Mouse (Mus musculus): ENCODE measurements at regions not wholly inside any gene's neighbourhood (a gene's known extent, or its start where the extent isn't known, plus 50 kb on each side); places are given as distances from the start of the nearest gene placed in this dataset.

DNA sequence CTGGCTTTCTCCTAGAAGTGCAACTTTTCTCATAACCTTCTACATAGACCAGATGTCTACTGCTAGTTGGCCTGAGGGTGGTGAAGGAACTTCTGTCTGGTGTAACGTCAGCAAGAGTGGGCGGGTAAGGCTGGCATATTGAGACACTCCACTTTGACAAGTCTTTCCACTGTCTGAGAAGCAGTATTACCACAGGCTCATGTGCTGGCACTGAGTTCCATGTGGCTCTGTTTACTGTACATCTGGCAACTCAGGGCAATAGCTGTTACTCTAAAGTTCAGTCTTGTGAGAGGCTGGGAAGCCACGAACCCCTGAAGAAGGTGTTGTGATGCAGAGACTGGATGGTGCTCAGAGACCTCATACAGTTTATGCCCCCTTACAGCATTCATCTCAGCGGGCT is 230.7 kb upstream of the Tbx18 start:
- no peak for DNase-seq (ENCODE audit: low spot score in 2 of 2)

DNA sequence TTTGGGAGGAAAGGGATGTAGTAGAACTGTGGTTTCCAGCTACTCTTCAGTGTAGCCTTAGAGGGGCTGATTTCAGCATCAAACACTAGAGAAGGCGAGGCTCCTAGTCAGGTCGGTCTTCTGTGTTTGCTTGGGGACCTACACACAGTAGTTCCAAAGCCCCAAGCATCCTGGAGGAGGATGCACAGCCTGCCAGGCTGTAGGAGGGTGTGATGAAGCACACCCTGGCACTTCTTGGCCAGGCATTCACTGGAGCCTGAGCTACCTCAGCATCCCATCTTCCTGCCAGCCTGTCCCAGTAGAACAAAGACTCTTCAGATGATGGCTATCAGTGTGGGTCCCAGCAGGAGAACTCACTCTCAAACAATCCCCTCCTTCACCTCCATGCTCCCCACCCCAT is 233.4 kb upstream of the Tbx18 start:
- no peak for DNase-seq (ENCODE audit: low spot score in 2 of 2)

DNA sequence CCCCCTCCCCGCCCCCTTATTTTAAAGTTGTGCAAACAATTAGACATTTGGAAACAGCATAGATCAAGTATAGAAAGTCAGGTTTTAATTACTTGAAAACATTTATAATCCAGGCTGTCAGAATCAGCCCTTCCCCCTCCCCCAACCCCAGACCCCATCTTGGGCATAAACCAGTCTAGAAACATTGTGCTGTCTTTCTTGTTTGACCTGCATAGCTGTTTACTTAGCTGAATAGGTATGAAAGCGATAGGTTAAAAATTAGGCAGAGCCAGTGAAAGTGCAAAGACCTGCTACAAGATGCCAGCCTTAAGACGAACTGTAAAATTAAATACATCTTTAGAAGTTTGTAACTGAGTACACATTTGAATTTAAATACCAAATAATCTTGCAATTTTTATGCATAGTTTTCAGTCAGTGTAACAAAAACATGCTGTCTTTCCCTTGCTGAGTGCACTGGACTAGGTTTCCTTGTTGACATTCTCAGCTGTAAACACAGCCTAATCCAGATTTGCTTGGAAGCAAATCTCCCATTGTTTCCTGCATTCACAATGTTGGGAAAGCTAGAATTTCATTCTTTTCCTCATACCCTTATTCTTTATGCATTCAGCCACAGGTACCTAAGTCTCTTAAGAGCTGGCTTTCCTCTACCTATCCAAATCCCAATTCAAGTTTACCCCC is 234.2 kb upstream of the Tbx18 start:
- DNase-seq (ENCODE audit: low spot score in 2 of 2) = no peak

DNA sequence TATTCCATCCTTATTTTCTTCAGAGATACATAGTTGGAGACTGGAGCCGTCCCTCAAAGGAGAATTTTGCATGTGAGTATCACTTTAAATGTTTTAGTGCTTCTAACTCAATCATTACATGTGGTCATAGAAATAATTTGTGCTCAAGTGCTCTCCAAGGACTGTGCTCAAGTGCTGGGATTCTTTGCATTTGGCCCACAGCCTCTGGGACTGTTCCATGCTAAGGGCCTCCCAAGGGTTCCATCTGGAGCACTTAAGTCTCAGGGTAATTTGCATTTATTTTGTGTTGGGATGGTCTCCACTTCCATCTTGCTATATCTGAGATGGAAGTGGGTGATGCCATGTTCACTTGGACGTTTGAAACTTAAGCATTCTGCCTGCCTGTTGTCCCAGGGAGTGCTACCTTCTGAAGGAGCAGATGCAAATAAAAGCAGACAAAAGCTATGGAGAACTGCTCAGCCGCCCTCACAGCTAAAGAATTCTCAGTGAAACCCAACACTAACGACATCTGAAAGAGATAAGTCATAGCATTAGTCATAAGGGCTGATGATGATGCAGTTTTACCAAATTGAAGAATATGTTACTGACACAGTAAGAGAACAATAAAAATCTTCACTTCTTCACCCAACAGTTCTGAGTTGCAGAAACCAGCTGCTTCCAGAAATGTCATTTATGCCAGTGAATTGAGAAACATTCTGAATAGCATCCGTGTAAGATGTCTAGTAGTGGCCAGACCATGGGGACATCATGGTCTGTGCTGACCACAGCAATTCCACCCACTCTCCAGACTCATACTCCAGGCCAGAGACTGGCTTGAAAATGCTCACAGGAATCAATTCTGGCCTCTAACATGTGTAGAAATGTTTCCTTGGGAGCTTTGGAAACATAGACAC is 237.4 kb upstream of the Tbx18 start:
- DNase-seq (ENCODE audit: low spot score in 2 of 2) = no peak

DNA sequence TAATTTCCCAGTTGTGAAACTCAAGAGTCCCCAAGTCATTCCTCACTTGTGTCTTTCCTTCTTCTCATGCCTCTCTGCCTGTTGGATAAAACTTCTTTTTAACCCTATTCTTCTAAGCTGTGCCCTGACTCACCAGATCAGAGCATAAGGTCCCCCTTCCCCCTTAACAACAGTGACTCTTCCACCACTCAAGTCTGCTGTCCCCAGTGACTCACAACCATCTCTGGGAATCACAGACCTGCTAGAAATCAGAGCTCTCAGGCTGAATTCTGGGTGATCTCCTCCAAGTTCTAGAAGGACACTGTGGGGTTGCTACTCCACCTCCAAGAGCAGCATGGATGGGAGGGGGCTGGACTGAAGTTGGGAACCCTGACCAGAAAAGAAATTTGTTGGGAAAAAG is 239.5 kb upstream of the Tbx18 start:
- no peak for DNase-seq (ENCODE audit: low spot score in 2 of 2)

DNA sequence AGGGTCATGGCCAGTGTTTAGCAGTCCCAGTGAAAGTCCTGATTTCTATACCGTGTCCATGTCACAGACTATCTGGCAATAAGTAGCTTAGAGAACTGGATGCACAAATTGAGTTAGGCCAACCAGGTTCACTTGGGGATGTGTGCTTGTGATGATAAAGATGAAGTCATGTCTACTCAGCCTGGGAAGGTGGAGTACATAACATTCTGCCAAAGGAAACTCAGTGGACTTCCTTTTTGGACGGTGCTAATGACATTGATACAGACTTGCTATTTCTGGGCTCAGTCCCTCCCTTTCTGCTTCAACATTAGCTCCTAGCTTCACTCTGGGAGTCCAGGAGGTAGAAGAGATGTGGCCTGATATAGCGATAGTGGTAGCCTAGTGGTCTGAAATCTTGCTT is 240.7 kb upstream of the Tbx18 start:
- no peak for DNase-seq (ENCODE audit: low spot score in 2 of 2)

DNA sequence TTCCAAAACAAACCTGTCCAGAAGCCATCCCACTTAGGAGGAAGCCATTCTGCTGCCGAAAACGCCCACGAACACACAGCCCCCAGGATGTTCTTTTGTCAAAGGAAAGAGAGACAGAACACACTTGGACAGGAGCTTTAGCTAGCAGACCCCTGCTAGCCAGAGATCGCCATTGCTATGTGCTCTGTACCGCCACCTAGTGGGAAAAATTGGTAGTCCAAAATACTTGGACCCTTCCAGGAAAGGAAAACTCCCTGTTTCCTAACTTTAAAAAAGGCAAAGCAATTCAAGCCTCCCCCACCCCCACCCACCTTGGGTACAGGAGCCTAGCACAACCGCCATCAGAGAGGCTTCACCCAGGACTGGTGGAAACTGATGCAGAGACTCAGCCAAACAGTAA is 242.5 kb upstream of the Tbx18 start:
- DNase-seq (ENCODE audit: low spot score in 2 of 2) = no peak

DNA sequence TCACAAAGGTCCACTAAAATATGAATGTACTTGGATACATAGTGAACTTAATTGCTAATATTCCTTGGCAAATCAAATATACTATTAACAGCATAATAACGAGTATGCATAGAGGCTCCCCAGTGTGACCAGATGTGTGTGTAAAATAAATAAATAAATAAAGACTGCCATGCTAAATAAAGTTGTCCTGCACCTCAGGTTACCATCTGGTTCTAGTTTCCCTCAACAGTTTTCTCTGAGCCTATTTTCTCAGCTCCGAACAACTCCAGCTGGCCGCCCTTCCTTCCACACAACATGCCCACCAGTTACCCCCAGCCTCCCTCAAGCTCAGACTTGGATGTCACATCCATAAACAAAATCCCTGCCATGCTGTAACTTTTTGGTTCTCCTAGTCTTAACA is 253.8 kb upstream of the Tbx18 start:
- no peak for DNase-seq (ENCODE audit: low spot score in 2 of 2)

DNA sequence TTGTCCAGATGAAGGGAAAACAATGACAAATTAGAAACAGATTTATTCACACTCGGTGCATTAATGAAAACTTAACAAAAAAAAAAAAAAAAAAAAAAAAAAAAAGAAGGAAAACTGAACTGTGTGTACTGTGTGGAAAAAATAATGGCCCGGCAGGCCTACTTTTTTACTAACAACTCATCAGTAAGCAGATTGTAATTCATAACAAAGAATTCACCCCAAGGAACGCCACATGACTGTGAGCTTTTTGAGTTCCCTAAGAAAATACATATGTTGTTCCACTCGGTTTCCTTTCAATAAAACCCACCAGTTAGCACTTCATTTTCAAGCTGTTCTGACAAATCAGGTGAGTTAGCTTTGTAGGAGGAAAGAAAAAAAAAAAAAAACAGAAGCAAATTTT is 254.4 kb upstream of the Tbx18 start:
- no peak for DNase-seq (ENCODE audit: low spot score in 2 of 2)

DNA sequence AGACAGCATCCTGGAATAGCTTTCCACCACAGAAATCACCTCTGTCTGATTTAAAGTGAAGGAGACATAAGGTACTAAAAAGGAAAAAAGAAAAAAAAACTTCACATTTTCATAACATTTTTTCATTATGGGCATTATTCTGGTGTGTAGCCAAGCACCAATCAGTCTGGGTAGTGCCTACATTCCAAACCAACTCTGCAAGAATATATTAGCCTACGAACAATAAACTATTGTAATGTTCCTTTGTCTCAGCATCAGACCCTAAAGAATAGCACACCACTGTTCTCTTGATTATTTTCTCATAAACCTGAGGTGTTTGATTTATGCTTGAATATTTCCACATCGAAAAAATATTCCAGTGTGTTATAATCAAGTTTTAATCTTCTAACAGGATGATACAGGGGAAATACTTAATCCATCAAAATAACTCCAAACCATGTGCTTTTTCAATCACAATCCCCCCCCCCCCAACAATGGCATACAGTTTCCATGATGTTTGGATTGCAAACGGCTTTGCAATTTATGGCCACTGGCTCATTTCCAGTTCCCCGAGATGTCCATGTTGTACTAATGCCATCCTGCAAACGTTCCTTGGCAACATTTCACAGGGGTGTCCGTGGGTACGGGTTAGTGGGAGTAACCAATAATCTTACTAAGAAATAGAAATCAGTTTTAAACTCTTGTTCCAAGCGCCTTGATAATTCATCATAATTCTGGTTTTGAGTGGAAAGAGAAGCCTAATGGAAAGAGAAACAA is 275.1 kb upstream of the Tbx18 start:
- DNase-seq (ENCODE audit: low spot score in 2 of 2) = no peak

DNA sequence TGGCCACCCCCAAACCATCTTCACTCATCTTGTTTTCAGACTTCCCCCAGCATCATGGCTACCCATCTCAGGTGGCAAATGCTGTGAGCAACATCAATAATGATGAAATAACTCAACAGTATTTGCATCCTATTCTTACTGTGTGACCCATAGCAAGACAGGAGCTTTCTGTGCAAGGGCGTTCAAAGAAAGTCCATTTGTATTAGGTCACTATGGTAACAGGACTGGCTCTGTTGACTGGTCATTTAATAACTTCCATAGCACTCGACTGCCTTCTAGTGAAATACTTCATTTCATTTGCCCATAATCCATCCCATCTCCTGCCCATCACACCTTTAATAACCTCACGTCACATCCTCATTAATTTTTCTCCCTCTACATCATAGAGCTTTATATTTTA is 292.7 kb upstream of the Tbx18 start:
- DNase-seq (ENCODE audit: low spot score in 2 of 2) = no peak

DNA sequence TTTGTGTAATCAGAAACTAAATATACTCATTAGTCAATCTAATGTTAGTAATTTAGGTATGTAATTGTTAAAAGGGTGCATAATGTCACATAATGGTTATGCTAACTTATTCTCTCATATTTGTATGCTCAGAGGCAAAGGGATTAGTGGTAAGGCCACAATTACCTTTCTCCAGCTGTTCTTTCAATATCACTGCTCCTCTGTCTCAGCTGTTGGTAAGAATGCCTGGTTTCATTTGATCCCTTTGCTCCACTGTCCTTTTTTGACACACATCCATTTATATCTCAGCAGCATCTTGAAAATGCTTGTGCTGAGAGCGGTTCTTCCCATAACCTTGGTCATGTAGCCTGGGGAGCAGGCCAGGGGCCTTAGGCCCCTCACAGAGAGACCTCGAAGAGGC is 294.9 kb upstream of the Tbx18 start:
- DNase-seq (ENCODE audit: low spot score in 2 of 2) = no peak

DNA sequence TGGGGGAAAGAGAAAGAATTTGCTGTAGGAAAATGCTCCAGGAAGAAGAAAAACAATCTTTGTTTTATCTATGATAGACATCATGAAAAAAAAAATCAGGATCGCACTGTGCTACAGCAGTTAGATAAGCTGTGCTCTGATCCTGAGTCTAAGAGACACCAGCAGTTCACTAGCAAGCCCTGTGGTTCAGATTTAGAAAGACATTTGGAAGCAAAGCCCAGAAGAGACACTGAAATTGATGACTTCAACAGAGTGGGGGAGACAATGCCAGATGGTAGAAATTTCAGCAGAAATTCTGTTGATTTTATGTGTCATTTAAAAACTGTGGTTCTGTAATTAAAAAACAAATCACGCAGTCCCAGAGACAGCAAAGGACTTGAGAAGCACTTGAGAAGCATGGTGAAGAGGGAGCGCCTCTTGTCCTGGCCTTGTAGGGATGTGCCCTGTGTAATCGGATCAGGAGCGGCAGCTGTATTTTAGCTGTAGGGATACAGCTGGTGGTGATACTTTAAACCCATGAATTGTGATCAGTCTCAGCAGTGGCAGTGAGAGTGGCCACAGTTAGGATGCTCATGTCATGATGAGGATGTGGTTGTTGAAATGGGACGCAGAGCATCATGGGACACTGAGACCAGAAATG is 296.4 kb upstream of the Nt5e start:
- no peak for DNase-seq (ENCODE audit: low spot score in 2 of 2)

DNA sequence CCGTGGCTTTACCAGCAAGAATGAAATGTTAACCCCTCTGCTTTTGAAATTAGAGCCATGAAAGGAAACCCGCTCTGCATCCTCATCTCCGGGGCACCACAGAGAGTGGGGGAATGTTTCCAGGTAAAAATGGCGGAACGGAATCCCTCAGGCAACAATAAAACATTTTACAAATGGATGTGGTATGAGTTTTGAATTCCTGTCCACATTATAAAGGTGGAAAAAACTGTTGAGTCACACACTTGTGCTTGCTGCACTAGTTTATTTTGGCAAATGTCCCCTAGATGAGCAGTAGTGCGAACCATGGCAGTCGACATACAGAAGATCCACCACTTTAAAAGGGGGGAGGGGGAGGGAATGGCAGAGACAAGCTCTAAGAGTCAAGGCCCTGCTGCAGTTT is 289.4 kb upstream of the Nt5e start:
- DNase-seq (ENCODE audit: low spot score in 2 of 2) = no peak

DNA sequence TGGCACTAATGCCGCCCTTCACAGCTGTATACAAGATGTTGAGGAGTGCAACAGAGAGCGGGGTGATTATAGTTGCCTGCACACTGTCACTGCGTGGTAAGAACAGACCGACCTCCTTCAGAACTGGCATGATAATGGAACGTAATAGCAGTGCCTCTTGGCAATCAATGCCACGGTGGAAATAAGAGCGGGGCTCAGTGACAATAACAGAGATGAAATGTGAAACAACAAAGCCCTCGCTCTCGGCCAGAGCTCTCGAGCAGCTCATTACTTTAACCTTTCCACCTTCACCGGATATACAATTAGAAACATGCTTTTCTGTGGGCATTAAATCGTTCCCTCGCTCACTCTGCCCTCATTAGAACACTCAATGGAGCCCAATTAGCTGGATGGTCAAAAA is 277.7 kb upstream of the Nt5e start:
- no peak for DNase-seq (ENCODE audit: low spot score in 2 of 2)

DNA sequence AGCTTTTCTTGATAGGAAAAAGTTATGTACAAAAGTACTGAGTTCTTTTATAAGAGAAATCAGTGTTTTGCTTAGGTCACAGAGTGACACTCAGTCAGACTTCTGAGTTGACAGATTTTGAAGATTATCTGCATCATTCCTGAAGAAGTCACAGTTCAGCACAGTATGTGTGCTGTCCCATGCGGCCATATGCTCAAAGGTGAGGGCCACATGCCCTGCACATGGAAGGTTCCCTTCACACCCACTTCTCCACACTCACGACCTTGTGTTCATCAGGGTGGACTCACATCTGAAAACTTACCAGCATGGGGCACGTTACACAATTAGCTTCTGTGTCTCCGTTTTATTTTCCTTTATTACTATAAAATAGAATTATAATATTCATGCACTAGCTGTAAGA is 277.2 kb upstream of the Nt5e start:
- DNase-seq (ENCODE audit: low spot score in 2 of 2) = no peak

DNA sequence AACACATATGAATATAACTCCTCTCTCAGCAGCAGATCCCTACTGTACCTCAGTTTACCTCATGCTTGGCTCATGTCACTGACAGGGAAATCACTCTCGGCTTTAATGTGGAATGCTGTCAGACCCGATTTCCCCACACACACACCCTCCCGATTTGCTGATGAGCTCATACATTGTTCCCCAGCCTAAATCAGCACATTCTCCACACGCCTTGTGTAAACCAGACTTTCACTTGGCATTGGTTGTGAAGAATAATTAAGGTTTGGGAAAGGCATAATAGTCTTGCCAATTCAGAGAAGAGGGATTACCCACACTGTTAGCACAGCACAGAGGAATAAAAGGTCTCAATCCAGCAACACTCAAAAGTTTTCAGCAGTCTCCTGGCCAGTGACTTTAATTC is 268.4 kb upstream of the Nt5e start:
- no peak for DNase-seq (ENCODE audit: low spot score in 2 of 2)

DNA sequence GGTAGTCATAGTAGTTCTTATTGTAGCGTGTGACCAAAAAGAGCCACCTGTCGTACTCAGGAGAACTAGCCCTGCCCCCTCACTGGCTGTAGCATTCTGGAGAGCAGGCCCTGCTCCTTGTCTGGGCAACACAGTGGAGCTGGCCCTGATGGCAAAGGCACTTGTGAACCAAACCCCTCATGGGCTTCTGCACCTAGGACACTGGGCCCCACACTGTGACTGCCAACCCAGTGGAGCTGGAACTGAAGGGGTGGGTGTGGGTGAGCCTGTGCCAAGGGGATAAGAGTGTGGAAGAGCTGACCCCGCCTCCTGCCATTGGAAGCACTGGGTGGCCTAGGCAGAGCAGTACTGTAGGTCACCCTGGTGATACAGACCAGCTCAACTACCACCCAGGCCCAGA is 268.0 kb upstream of the Nt5e start:
- DNase-seq (ENCODE audit: low spot score in 2 of 2) = no peak

DNA sequence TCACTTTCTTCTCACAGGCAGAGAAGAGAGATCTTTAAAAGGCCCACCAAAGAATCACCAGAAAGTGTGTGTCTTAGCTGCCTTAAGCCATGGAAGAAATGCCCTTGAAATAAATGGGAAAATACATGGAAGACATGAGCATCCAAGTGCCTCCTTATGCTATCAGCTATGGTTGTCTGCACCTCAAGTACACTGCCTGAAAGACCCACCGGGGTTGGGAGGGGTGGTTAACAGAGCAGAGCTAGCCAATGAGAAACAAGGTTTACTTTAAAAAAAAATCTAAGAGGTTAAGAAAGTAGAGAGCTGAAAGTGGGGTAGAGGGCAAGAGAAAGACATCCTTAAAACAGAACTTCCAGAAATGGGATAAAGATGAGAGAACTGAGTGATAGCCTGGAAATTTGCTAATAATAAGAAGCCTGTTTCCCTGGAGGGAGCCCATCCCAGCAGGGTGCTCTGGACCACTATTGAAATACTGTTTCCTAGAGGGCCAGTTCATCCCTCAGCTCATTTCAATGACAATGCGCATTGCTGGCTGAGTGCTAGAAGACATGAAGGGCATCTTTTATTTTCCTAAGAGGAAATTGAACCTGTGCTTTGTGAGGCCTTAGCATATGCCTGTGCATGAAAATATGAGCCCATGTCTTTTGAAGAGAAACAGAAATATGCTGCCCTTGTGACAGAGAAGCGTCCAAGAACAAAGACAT is 262.9 kb upstream of the Nt5e start:
- no peak for DNase-seq (ENCODE audit: low spot score in 2 of 2)

DNA sequence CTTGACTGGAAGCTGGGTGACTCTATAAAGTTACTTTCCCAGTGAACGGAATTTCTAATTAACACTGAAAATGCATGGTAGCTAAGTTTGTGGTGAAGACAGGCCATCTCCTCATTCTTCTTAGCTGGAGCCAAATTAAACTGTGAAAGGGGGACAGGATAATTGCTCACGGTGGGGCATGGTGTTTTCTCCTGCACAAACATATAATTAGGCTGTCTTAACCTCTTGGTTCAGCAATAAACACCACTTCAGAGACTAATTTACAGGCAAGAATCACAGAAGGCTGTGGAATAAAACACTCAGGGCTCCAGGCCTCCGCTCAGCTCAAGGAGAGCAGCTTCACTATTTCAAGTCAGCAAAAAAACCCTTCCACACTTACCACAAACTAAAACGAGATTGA is 261.9 kb upstream of the Nt5e start:
- DNase-seq (ENCODE audit: low spot score in 2 of 2) = no peak

DNA sequence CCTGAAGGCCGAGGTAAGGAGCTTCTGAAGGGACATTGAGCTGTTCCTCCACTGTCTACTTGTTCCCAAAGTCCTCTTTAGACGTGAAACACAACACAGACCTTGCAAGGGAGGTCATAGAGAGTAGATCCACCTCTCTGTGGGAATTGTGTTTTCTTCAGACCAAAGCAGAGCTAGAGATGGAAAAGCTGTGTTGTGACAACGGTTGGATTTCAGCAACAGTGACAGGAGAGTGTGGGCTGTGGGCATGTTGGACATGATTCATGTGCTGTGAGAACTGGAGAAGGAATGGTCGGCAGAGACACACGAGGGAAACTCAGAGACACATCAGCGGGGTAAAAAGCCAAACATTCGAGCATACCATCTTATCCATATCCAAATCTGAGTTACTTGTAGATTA is 261.2 kb upstream of the Nt5e start:
- DNase-seq (ENCODE audit: low spot score in 2 of 2) = no peak

DNA sequence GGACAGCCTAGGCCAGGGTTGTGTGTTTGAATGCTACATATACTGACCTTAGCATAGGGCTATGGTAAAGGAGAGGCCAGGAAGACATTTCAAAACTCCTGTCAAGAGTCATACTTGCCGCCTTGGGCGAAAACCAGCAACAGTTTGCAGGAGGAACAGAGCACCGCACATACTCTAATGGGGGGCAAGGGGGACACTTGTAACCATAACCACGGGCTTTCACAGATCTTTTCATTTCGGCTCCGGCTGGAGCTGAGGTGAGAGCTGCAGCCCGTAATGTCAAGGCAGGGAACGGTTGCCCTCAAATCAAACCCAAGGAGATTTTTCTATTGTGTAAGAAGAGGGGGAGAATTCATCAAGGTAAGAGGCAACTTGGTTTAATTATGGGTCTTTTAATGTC is 258.7 kb upstream of the Nt5e start:
- no peak for DNase-seq (ENCODE audit: low spot score in 2 of 2)
